In the genomic region with DNA sequence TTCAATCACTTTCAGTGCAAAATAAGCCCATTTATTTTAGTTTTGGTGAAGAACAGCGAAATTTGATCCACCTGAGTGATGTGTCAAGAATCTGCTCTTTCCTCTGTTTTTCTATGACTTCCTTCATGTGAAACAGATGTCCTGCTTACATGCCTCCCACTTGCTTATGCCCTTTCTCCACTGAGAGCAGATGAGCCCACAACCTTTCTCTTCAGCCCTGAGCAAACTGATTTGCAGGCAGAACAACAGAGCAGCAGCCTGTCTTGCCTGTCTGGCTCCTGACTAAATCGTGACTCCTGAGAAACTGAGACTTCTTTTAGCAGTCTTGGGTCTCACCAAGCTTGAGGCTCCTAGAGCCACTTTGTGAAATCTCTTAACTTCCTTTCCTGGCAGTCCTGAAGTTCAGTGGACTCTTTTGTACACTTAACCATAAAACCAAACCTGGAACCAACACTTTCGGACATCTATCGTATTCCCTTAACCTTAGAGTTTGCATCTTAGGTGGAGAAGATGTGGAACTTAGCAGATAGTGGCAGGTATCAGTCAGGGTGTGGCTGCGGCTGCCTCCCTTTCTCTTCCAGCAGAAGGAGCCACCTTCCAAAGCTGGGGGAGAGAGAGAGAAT, we compare ENCODE assay signal across 8 mouse cellular contexts. TPM values are rescaled to one million over a fixed set of nuclear protein-coding genes. Genes with fewer than 3 reads are reported as not detected.
DNase-seq lines count a peak whose midpoint lies in the region; ATAC-seq and TF ChIP-seq lines count a peak whose summit lies in the region.
"Had no signal": no experiment of that assay in that cellular context is flagged by ENCODE, and none has a peak within 500 bp of the region (broad histone marks: within the 10 kb centered on the region; RNA-seq: fewer than 3 reads in every experiment).

No protein-coding gene starts in this region.

- no peak for DNase-seq in lung, postnatal 4 days
- DNase-seq in limb, embryonic 11.5 days (ENCODE audit: low spot score): peak; percentile 33
- no peak for DNase-seq in T-cell, adult 2 months (ENCODE audit: low spot score)
- DNase-seq in lung, postnatal 14 days: no peak

- WGBS in lung, embryonic 16.5 days: 21% methylated on average over 5 of the region's 5 CpGs
- 18% methylated on average over 5 of the region's 5 CpGs for WGBS in limb, embryonic 11.5 days
- WGBS in stomach, embryonic 15.5 days: 19% methylated on average over 5 of the region's 5 CpGs

- TF ChIP-seq POLR2A in embryonic fibroblast, embryonic 13.5 days (IDR thresholded peaks at IDR 0.05; ENCODE audit: low read depth, low read length): peak; percentile 60

- H3K4me1 ChIP-seq in lung, embryonic 16.5 days (replicated peaks; ENCODE audit: control insufficient read depth, insufficient read depth, low read length): peaks cover 2% of the 10 kb centered on the region; the same call in 1 of the 2 replicates
- peaks cover 12% of the 10 kb centered on the region for H3K4me1 ChIP-seq in embryonic fibroblast, embryonic 13.5 days (ENCODE audit: control insufficient read depth, insufficient read depth, low read length)
- no peaks in the 10 kb centered on the region for H3K4me1 ChIP-seq in limb, embryonic 11.5 days (ENCODE audit: control insufficient read depth, insufficient read depth, low read length)
- H3K4me1 ChIP-seq in stomach, embryonic 15.5 days: no peaks in the 10 kb centered on the region

- no peak for ATAC-seq in lung, embryonic 16.5 days (ENCODE audit: low read depth)
- ATAC-seq in limb, embryonic 11.5 days (ENCODE audit: insufficient number of reproducible peaks, low FRiP score, low TSS enrichment, low read depth): no peak
- ATAC-seq in stomach, embryonic 15.5 days (ENCODE audit: insufficient read depth, low FRiP score, low read depth): no peak

- no peak overlapping the region; the same call in 1 of the 2 replicates for H3K9ac ChIP-seq in lung, embryonic 16.5 days (ENCODE audit: low read length)
- H3K9ac ChIP-seq in limb, embryonic 11.5 days (ENCODE audit: low read length): no peak overlapping the region
- H3K9ac ChIP-seq in stomach, embryonic 15.5 days: no peak overlapping the region

- H3K4me2 ChIP-seq in lung, embryonic 16.5 days (ENCODE audit: low read depth, low read length): peak overlapping the region; percentile 98
- peak overlapping the region; percentile 82; the same call in 1 of the 2 replicates for H3K4me2 ChIP-seq in limb, embryonic 11.5 days (ENCODE audit: low read depth, severe bottlenecking)
- H3K4me2 ChIP-seq in stomach, embryonic 15.5 days: peak overlapping the region; percentile 95

- H3K27me3 ChIP-seq in lung, embryonic 16.5 days (ENCODE audit: control insufficient read depth, insufficient read depth, low read depth, low read length): peaks cover 5% of the 10 kb centered on the region
- no peaks in the 10 kb centered on the region; the same call in 1 of the 2 replicates for H3K27me3 ChIP-seq in limb, embryonic 11.5 days (ENCODE audit: control insufficient read depth, insufficient read depth, low read length)
- H3K27me3 ChIP-seq in stomach, embryonic 15.5 days (replicated peaks): peaks cover 6% of the 10 kb centered on the region; the same call in 1 of the 2 replicates

- no peak overlapping the region for H3K27ac ChIP-seq in lung, embryonic 16.5 days (ENCODE audit: low read length)
- peak overlapping the region; percentile 74 for H3K27ac ChIP-seq in embryonic fibroblast, embryonic 13.5 days (ENCODE audit: insufficient read depth, low read length)
- no peak overlapping the region for H3K27ac ChIP-seq in limb, embryonic 11.5 days (replicated peaks; ENCODE audit: low read depth, low read length)
- H3K27ac ChIP-seq in stomach, embryonic 15.5 days: no peak overlapping the region

- TF ChIP-seq CTCF in embryonic fibroblast, embryonic 13.5 days (IDR thresholded peaks at IDR 0.05; ENCODE audit: borderline replicate concordance, insufficient read depth, low read length): no peak

- no peaks in the 10 kb centered on the region for H3K36me3 ChIP-seq in lung, embryonic 16.5 days (ENCODE audit: control insufficient read depth, insufficient read depth, low read length)
- H3K36me3 ChIP-seq in limb, embryonic 11.5 days (ENCODE audit: control insufficient read depth, insufficient read depth, low read length): no peaks in the 10 kb centered on the region
- no peaks in the 10 kb centered on the region for H3K36me3 ChIP-seq in stomach, embryonic 15.5 days

- no peaks in the 10 kb centered on the region for H3K9me3 ChIP-seq in lung, embryonic 16.5 days (ENCODE audit: control insufficient read depth, low read length)
- H3K9me3 ChIP-seq in limb, embryonic 11.5 days (ENCODE audit: control insufficient read depth, low read length): no peaks in the 10 kb centered on the region
- H3K9me3 ChIP-seq in stomach, embryonic 15.5 days: no peaks in the 10 kb centered on the region

- peak overlapping the region; percentile 78 for H3K4me3 ChIP-seq in lung, embryonic 16.5 days (ENCODE audit: low read length)
- H3K4me3 ChIP-seq in embryonic fibroblast, embryonic 13.5 days (ENCODE audit: insufficient read depth, low read length): peak overlapping the region; percentile 65
- H3K4me3 ChIP-seq in limb, embryonic 11.5 days (ENCODE audit: low read depth, low read length): peak overlapping the region; percentile 49
- H3K4me3 ChIP-seq in stomach, embryonic 15.5 days (replicated peaks): peak overlapping the region; percentile 54

RNA-seq across cellular contexts. Expression of a gene that starts 0.5 kb away (rescaled TPM):
- 9.4 and 9.7 TPM in 2 replicates for polyA plus RNA-seq in lung, embryonic 16.5 days (2015; fragmentation: Nextera tagmentation; extraction: Ambion mirVana)
- 40.2 and 42.6 TPM in 2 replicates for polyA plus RNA-seq in embryonic fibroblast, embryonic 13.5 days (2011; ENCODE audit: insufficient read length, low read depth, missing spikeins)
- 5.1 and 5.2 TPM in 2 replicates for polyA plus RNA-seq in limb, embryonic 11.5 days (2014; fragmentation: Nextera tagmentation; extraction: Ambion mirVana)
- 6.0 and 6.5 TPM in 2 replicates for polyA plus RNA-seq in stomach, embryonic 15.5 days (2015; fragmentation: Nextera tagmentation; extraction: Ambion mirVana)
- polyA plus RNA-seq: liver, adult 2 months had no signal
